Mouse (Mus musculus): ENCODE results near the gene 4931422A03Rik. TPM values are rescaled to one million over a fixed set of nuclear protein-coding genes. Genes with fewer than 3 reads are reported as not detected.

Gene 4931422A03Rik
- polyA plus RNA-seq, 1 experiment, result not detected

- H3K27ac ChIP-seq (ENCODE audit: insufficient read depth, low read length), result no peak overlapping the region
- no peaks in the 10 kb centered on the region for H3K4me1 ChIP-seq (ENCODE audit: control insufficient read depth, insufficient read depth, low read length)
- no peak overlapping the region for H3K4me3 ChIP-seq (ENCODE audit: low read depth, low read length)
- no peak for TF ChIP-seq CTCF (IDR thresholded peaks at IDR 0.05; ENCODE audit: low read depth, low read length)
- TF ChIP-seq EP300 (IDR thresholded peaks at IDR 0.05; ENCODE audit: insufficient read depth, low read depth, low read length), result no peak
- no peak for TF ChIP-seq POLR2A (IDR thresholded peaks at IDR 0.05; ENCODE audit: insufficient read depth, low read length)
- no peak overlapping the region for H3K9ac ChIP-seq (ENCODE audit: low read depth, poor library complexity, severe bottlenecking)
- no peaks in the 10 kb centered on the region for H3K27me3 ChIP-seq (ENCODE audit: control insufficient read depth, insufficient read depth, low read length, poor library complexity, severe bottlenecking)
- no peaks in the 10 kb centered on the region for H3K36me3 ChIP-seq (ENCODE audit: control insufficient read depth, insufficient read depth, low read length, poor library complexity, severe bottlenecking)
- no peaks in the 10 kb centered on the region for H3K9me3 ChIP-seq (replicated peaks; ENCODE audit: control insufficient read depth, insufficient read depth, low read length, poor library complexity, severe bottlenecking)
Measured at GRCm38 (mm10) chr2:103927610-103928145, 100.5 kb downstream of the 4931422A03Rik start.

DNA sequence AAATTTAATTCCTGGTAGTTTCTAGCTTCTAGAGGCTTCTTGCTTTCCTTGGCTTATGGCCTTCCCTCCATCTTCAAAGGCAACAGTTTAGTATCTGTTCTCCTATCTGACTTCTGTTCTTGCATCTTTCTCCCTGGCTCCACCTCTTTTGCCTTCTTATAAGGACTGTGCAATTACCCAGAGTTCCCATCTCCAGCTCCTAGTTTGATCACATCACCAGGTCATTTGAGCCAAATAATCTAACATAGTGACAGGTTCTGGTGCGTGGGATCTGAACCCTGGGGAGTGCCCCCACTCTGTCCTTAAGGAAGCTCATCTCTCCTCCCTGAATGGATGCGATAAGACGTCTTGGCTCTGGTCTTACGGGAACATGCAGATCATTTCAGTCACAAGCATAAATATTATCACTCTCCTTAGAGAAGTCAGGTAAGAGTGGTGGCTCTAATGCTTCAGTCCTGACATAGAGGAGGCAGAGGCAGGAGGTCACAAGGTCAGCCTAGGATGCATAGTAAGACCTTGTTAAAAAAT lies 101.5 kb downstream of the 4931422A03Rik start:
- H3K9ac ChIP-seq (ENCODE audit: low read depth, poor library complexity, severe bottlenecking), result no peak overlapping the region
- no peaks in the 10 kb centered on the region for H3K4me1 ChIP-seq (ENCODE audit: control insufficient read depth, insufficient read depth, low read length)
- H3K27me3 ChIP-seq (ENCODE audit: control insufficient read depth, insufficient read depth, low read length, poor library complexity, severe bottlenecking), result no peaks in the 10 kb centered on the region
- no peak for TF ChIP-seq EP300 (IDR thresholded peaks at IDR 0.05; ENCODE audit: insufficient read depth, low read depth, low read length)
- no peak for TF ChIP-seq CTCF (IDR thresholded peaks at IDR 0.05; ENCODE audit: low read depth, low read length)
- TF ChIP-seq POLR2A (IDR thresholded peaks at IDR 0.05; ENCODE audit: insufficient read depth, low read length), result no peak
- H3K9me3 ChIP-seq (replicated peaks; ENCODE audit: control insufficient read depth, insufficient read depth, low read length, poor library complexity, severe bottlenecking), result no peaks in the 10 kb centered on the region
- no peak overlapping the region for H3K27ac ChIP-seq (ENCODE audit: insufficient read depth, low read length)
- H3K4me3 ChIP-seq (ENCODE audit: low read depth, low read length), result no peak overlapping the region
- no peaks in the 10 kb centered on the region for H3K36me3 ChIP-seq (ENCODE audit: control insufficient read depth, insufficient read depth, low read length, poor library complexity, severe bottlenecking)

DNA sequence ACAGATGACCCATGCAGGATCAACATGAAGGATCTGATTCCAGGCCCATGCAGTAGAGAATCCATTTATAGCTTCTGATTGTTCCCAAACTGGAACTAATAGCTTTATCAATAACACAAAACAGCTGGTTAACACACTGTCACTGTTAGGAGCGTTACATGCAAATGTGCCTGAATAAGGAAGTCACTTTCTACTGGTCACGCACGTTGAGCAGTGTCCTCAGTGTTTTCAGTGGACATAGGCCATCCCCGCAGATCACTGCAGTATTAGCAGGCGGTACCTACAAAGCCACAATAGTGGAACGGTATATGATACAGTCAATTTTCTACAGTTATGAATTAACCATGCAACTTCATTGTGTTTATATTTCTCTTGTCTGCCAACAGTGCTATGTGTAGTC lies 108.7 kb downstream of the 4931422A03Rik start:
- TF ChIP-seq CTCF (IDR thresholded peaks at IDR 0.05; ENCODE audit: low read depth, low read length), result no peak
- no peak for TF ChIP-seq EP300 (IDR thresholded peaks at IDR 0.05; ENCODE audit: insufficient read depth, low read depth, low read length)
- no peak for TF ChIP-seq POLR2A (IDR thresholded peaks at IDR 0.05; ENCODE audit: insufficient read depth, low read length)
- Histone ChIP-seq H3K4me3 (ENCODE audit: low read depth, low read length) (no peak overlapping the region), H3K36me3 (ENCODE audit: control insufficient read depth, insufficient read depth, low read length, poor library complexity, severe bottlenecking) (no peaks in the 10 kb centered on the region), H3K4me1 (ENCODE audit: control insufficient read depth, insufficient read depth, low read length) (no peaks in the 10 kb centered on the region), H3K9me3 (replicated peaks; ENCODE audit: control insufficient read depth, insufficient read depth, low read length, poor library complexity, severe bottlenecking) (no peaks in the 10 kb centered on the region), H3K9ac (ENCODE audit: low read depth, poor library complexity, severe bottlenecking) (no peak overlapping the region), H3K27ac (ENCODE audit: insufficient read depth, low read length) (no peak overlapping the region), H3K27me3 (ENCODE audit: control insufficient read depth, insufficient read depth, low read length, poor library complexity, severe bottlenecking) (no peaks in the 10 kb centered on the region)

- H3K4me3 ChIP-seq (ENCODE audit: low read depth, low read length), result no peak overlapping the region
- no peaks in the 10 kb centered on the region for H3K36me3 ChIP-seq (ENCODE audit: control insufficient read depth, insufficient read depth, low read length, poor library complexity, severe bottlenecking)
- H3K27ac ChIP-seq (ENCODE audit: insufficient read depth, low read length), result no peak overlapping the region
- H3K9ac ChIP-seq (ENCODE audit: low read depth, poor library complexity, severe bottlenecking), result no peak overlapping the region
- H3K9me3 ChIP-seq (replicated peaks; ENCODE audit: control insufficient read depth, insufficient read depth, low read length, poor library complexity, severe bottlenecking), result no peaks in the 10 kb centered on the region
- H3K4me1 ChIP-seq (ENCODE audit: control insufficient read depth, insufficient read depth, low read length), result no peaks in the 10 kb centered on the region
- no peaks in the 10 kb centered on the region; the same call in 1 of the 2 replicates for H3K27me3 ChIP-seq (ENCODE audit: control insufficient read depth, insufficient read depth, low read length, poor library complexity, severe bottlenecking)
- TF ChIP-seq POLR2A (IDR thresholded peaks at IDR 0.05; ENCODE audit: insufficient read depth, low read length), result no peak
Measured at GRCm38 (mm10) chr2:103918375-103918774, 109.8 kb downstream of the 4931422A03Rik start.

- no peaks in the 10 kb centered on the region for H3K9me3 ChIP-seq (replicated peaks; ENCODE audit: control insufficient read depth, insufficient read depth, low read length, poor library complexity, severe bottlenecking)
- no peaks in the 10 kb centered on the region; the same call in 1 of the 2 replicates for H3K27me3 ChIP-seq (ENCODE audit: control insufficient read depth, insufficient read depth, low read length, poor library complexity, severe bottlenecking)
- H3K36me3 ChIP-seq (ENCODE audit: control insufficient read depth, insufficient read depth, low read length, poor library complexity, severe bottlenecking), result no peaks in the 10 kb centered on the region
- H3K27ac ChIP-seq (ENCODE audit: insufficient read depth, low read length), result no peak overlapping the region
- TF ChIP-seq POLR2A (IDR thresholded peaks at IDR 0.05; ENCODE audit: insufficient read depth, low read length) (no peak), CTCF (IDR thresholded peaks at IDR 0.05; ENCODE audit: low read depth, low read length) (no peak), EP300 (IDR thresholded peaks at IDR 0.05; ENCODE audit: insufficient read depth, low read depth, low read length) (no peak)
- no peak overlapping the region for H3K4me3 ChIP-seq (ENCODE audit: low read depth, low read length)
- no peaks in the 10 kb centered on the region for H3K4me1 ChIP-seq (ENCODE audit: control insufficient read depth, insufficient read depth, low read length)
- no peak overlapping the region for H3K9ac ChIP-seq (ENCODE audit: low read depth, poor library complexity, severe bottlenecking)
Measured at GRCm38 (mm10) chr2:103917375-103917774, 110.8 kb downstream of the 4931422A03Rik start.

Other genes starting within 250 kb of the 4931422A03Rik start
- 536 and 550 TPM in 2 replicates for gene Caprin1, start 230.7 kb downstream of the 4931422A03Rik start, polyA plus RNA-seq (2011; ENCODE audit: insufficient read depth, insufficient read length, low read depth, missing spikeins)
- 0.78 TPM in 1 of 2 replicates, not detected in the other for gene Lmo2, start 70.4 kb downstream of the 4931422A03Rik start, polyA plus RNA-seq (2011; ENCODE audit: insufficient read depth, insufficient read length, low read depth, missing spikeins)
- 36.5 and 41.1 TPM in 2 replicates for gene Fbxo3, start 640 bp downstream of the 4931422A03Rik start, polyA plus RNA-seq (2011; ENCODE audit: insufficient read depth, insufficient read length, low read depth, missing spikeins)
- not detected in 2 replicates for gene Gm10912, start 37.5 kb upstream of the 4931422A03Rik start, polyA plus RNA-seq (2011; ENCODE audit: insufficient read depth, insufficient read length, low read depth, missing spikeins)
- gene Gm10799, start 40.2 kb upstream of the 4931422A03Rik start, polyA plus RNA-seq (2011; ENCODE audit: insufficient read depth, insufficient read length, low read depth, missing spikeins), result not detected in 2 replicates
- 11.7 and 12.2 TPM in 2 replicates for gene Cd59b, start 41.5 kb upstream of the 4931422A03Rik start, polyA plus RNA-seq (2011; ENCODE audit: insufficient read depth, insufficient read length, low read depth, missing spikeins)
- gene Cd59a, start 67.4 kb upstream of the 4931422A03Rik start, polyA plus RNA-seq (2011; ENCODE audit: insufficient read depth, insufficient read length, low read depth, missing spikeins), result 8.9 and 10.5 TPM in 2 replicates
- not detected in 2 replicates for gene A930018P22Rik, start 94.4 kb upstream of the 4931422A03Rik start, polyA plus RNA-seq (2011; ENCODE audit: insufficient read depth, insufficient read length, low read depth, missing spikeins)